Comparison of ENCODE assay signal across 9 mouse cellular contexts in the genomic region with DNA sequence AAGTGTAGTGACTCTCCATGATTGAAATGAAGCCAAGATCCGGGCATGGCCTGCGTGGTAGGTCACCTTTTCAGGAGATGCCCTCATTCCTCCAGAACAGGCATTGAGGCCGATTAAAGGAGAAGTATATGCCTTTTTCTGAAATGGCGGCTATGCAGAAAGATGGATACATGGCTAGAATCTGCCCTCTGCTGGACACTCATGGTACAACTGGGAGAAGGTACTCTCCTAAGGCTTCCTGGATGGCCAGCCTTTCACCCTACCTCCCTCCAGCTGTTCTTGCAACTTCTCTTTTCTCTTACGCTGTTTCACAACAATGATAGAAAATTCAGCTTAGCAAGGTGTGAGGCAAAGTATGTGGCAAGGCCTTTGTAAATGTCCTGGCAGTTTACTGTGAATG. TPM values are rescaled to one million over a fixed set of nuclear protein-coding genes. Genes with fewer than 3 reads are reported as not detected.
A peak's percentile ranks its signal among the peaks of the same experiment; 100 is the strongest.
DNase-seq lines count a peak whose midpoint lies in the region; ATAC-seq lines count a peak whose summit lies in the region.
"Had no signal": no experiment of that assay in that cellular context is flagged by ENCODE, and none has a peak within 500 bp of the region (broad histone marks: within the 10 kb centered on the region; RNA-seq: fewer than 3 reads in every experiment).

No protein-coding gene starts in this region.

- H3K4me3 ChIP-seq in heart, embryonic 11.5 days (ENCODE audit: low read depth, low read length) = no peak overlapping the region

- 43% methylated on average over 5 of the region's 5 CpGs for WGBS in heart, embryonic 11.5 days (ENCODE audit: insufficient replicate concordance)

- H3K27ac ChIP-seq in heart, embryonic 11.5 days (ENCODE audit: low read depth, low read length) = no peak overlapping the region

- no peaks in the 10 kb centered on the region for H3K27me3 ChIP-seq in heart, embryonic 11.5 days (ENCODE audit: control insufficient read depth, insufficient read depth, low read length)

- ATAC-seq in heart, embryonic 11.5 days (replicated peaks; ENCODE audit: insufficient number of reproducible peaks, low FRiP score, low TSS enrichment) = no peak
- ATAC-seq in granulocyte monocyte progenitor cell, adult 5-6 weeks (replicated peaks; ENCODE audit: poor library complexity, severe bottlenecking) = peak; percentile 86

- H3K9me3 ChIP-seq in heart, embryonic 11.5 days (replicated peaks; ENCODE audit: control insufficient read depth, low read length) = no peaks in the 10 kb centered on the region

- no peak overlapping the region for H3K9ac ChIP-seq in heart, embryonic 11.5 days (ENCODE audit: low read depth, low read length)

- H3K4me1 ChIP-seq in heart, embryonic 11.5 days (ENCODE audit: control insufficient read depth, insufficient read depth, low read length) = peaks cover 11% of the 10 kb centered on the region

- peak; percentile 94 for DNase-seq in heart, adult 11 months
- DNase-seq in adrenal gland, adult 2 months = peak; percentile 66
- peak; percentile 41 for DNase-seq in embryo, embryonic 11.5 days (ENCODE audit: low read depth, low spot score)
- DNase-seq in layer of hippocampus, adult 9-11 months = peak; percentile 65
- DNase-seq in lung, postnatal 25 days (ENCODE audit: low spot score) = peak; percentile 77
- peak; percentile 65 to 76 for DNase-seq in right cerebral cortex, postnatal 36 days (ENCODE audit: low spot score in 2 of 2)

- no peak overlapping the region for H3K4me2 ChIP-seq in heart, embryonic 11.5 days

- H3K36me3 ChIP-seq in heart, embryonic 11.5 days (ENCODE audit: control insufficient read depth, insufficient read depth, low read length) = peaks cover 2% of the 10 kb centered on the region; the same call in 1 of the 2 replicates

RNA-seq across cellular contexts. Expression of a gene that starts 13.3 kb away (rescaled TPM):
- 0.42 and 0.73 TPM in 2 replicates for polyA plus RNA-seq in heart, embryonic 11.5 days (2014; fragmentation: Nextera tagmentation; extraction: Ambion mirVana)
- total RNA-seq in adrenal gland, adult 2 months (2021) = 1 to 10 TPM; 1.8 to 7.2 TPM
- polyA plus RNA-seq in adrenal gland, adult 2 months (2012; rRNA removed) = 2.7 and 4.0 TPM in 2 replicates
- 1.9 and 2.6 TPM in 2 replicates for total RNA-seq in granulocyte monocyte progenitor cell, adult 5-6 weeks (2014; fragmentation: Nextera tagmentation)
- 1.9 and 4.7 TPM in 2 replicates for total RNA-seq in granulocyte monocyte progenitor cell, adult 5-6 weeks (2017)

RNA-seq across cellular contexts. Expression of a gene that starts 47.3 kb away (rescaled TPM):
- 1.00 and 2.9 TPM in 2 replicates for polyA plus RNA-seq in heart, embryonic 11.5 days (2014; fragmentation: Nextera tagmentation; extraction: Ambion mirVana)
- 1 to 10 TPM; 1.7 to 4.1 TPM for total RNA-seq in adrenal gland, adult 2 months (2021)
- polyA plus RNA-seq in adrenal gland, adult 2 months (2012; rRNA removed) = 2.4 and 2.7 TPM in 2 replicates
- 6.7 and 10.8 TPM in 2 replicates for total RNA-seq in granulocyte monocyte progenitor cell, adult 5-6 weeks (2014; fragmentation: Nextera tagmentation)
- total RNA-seq in granulocyte monocyte progenitor cell, adult 5-6 weeks (2017) = 20.1 and 26.7 TPM in 2 replicates

RNA-seq across cellular contexts. Expression of a gene that starts 47.4 kb away (rescaled TPM):
- 0.41 and 1.4 TPM in 2 replicates for polyA plus RNA-seq in heart, embryonic 11.5 days (2014; fragmentation: Nextera tagmentation; extraction: Ambion mirVana)
- under 1 TPM; 0.17 to 0.24 TPM for total RNA-seq in adrenal gland, adult 2 months (2021)
- polyA plus RNA-seq in adrenal gland, adult 2 months (2012; rRNA removed) = 0.12 and 0.32 TPM in 2 replicates
- total RNA-seq in granulocyte monocyte progenitor cell, adult 5-6 weeks (2014; fragmentation: Nextera tagmentation) = 20.2 and 33.1 TPM in 2 replicates
- total RNA-seq in granulocyte monocyte progenitor cell, adult 5-6 weeks (2017) = 4.0 and 7.4 TPM in 2 replicates

RNA-seq across cellular contexts. Expression of a gene that starts 54.2 kb away (rescaled TPM):
- 0.54 and 0.99 TPM in 2 replicates for polyA plus RNA-seq in heart, embryonic 11.5 days (2014; fragmentation: Nextera tagmentation; extraction: Ambion mirVana)
- total RNA-seq in adrenal gland, adult 2 months (2021) = 1 to 10 TPM in 1 of 2 experiments, under 1 TPM in 1; 0.84 to 2.1 TPM
- 1.7 and 2.2 TPM in 2 replicates for polyA plus RNA-seq in adrenal gland, adult 2 months (2012; rRNA removed)
- total RNA-seq in granulocyte monocyte progenitor cell, adult 5-6 weeks (2014; fragmentation: Nextera tagmentation) = 242 and 361 TPM in 2 replicates
- 80.1 and 82.3 TPM in 2 replicates for total RNA-seq in granulocyte monocyte progenitor cell, adult 5-6 weeks (2017)
- polyA plus RNA-seq: neural tube, embryonic 14.5 days had no signal

Comparison
In these comparisons a context has a peak if more than half of its experiments do, and no peak if none do; other contexts are left out.
1. DNase-seq: peak in every context shown above with its lines; median percentile 94 in heart, adult 11 months; 77 in lung, postnatal 25 days; 70 in right cerebral cortex, postnatal 36 days; 66 in adrenal gland, adult 2 months; 65 in layer of hippocampus, adult 9-11 months; 41 in embryo, embryonic 11.5 days.
2. RNA of a gene that starts 47.4 kb away (total RNA-seq): 4.0 to 33.1 TPM in granulocyte monocyte progenitor cell, adult 5-6 weeks; 0.17 to 0.24 TPM in adrenal gland, adult 2 months; every median in the first group is over 4 times any median in the second.